Mouse (Mus musculus) cerebellum, adult 2 months (tissue): ENCODE data around the gene Ndufv1. TPM values are rescaled to one million over a fixed set of nuclear protein-coding genes. Genes with fewer than 3 reads are reported as not detected.
A peak's percentile ranks its signal among the peaks of the same experiment; 100 is the strongest.
"Not testable (repeated sequence)": the region's sequence is repeated elsewhere in the genome, so short reads cannot be mapped to it uniquely, and the experiment has no call there.

Experiments used
- DNase-seq, 2 experiments: peaks; one replicate each; pipeline ENCODE4 v3.0.0; 2021
- H3K27ac ChIP-seq: fragments of 200-500 bp; 2 replicates; pipeline ENCODE4 v1.5.1; 2012; ENCODE audit warnings: low read length, control low read depth, inconsistent platforms; ENCODE audit not compliant: insufficient read depth
- H3K27me3 ChIP-seq: fragments of 200-500 bp; 2 replicates; pipeline ENCODE4 v1.6.1; 2012; ENCODE audit warnings: inconsistent platforms, mild to moderate bottlenecking, low read length, moderate library complexity; ENCODE audit not compliant: control insufficient read depth, insufficient read depth
- H3K4me1 ChIP-seq: fragments of 200-500 bp; 2 replicates; pipeline ENCODE4 v1.6.1; 2011; ENCODE audit warnings: low read length; ENCODE audit not compliant: control insufficient read depth, insufficient read depth
- H3K4me3 ChIP-seq: fragments of 200-500 bp; replicated peaks from 2 replicates; pipeline ENCODE3; 2011; ENCODE audit warnings: mild to moderate bottlenecking, low read depth, low read length, control low read depth; ENCODE audit not compliant: insufficient read depth
- CTCF ChIP-seq: fragments of 200-500 bp; IDR thresholded peaks from 2 replicates; pipeline ENCODE4 v1.5.1; 2011; ENCODE audit warnings: low read depth, mild to moderate bottlenecking, control low read depth, low read length, moderate library complexity, borderline replicate concordance; ENCODE audit not compliant: insufficient read depth
- POLR2A ChIP-seq: fragments of 200-500 bp; IDR thresholded peaks from 2 replicates; pipeline ENCODE4 v1.6.1; 2011; ENCODE audit warnings: low read length, control low read depth, borderline replicate concordance; ENCODE audit not compliant: insufficient read depth
- WGBS: fragments of 180-500 bp; shearing (Covaris S2); methylation state at CpG from one replicate; pipeline ENCODE4 v1.1.7; 2018; 5-methylcytosine and 5-hydroxymethylcytosine counted together
- polyA plus RNA-seq: library from polyadenylated mRNA; depleted of rRNA; stranded (reverse); fragments of >200 nt; gene quantifications from 2 replicates; pipeline ENCODE4 v1.2.3, GENCODE M21; 2012

Ndufv1 gene
- polyA plus RNA-seq, 1 experiment, result 331 TPM

DNA sequence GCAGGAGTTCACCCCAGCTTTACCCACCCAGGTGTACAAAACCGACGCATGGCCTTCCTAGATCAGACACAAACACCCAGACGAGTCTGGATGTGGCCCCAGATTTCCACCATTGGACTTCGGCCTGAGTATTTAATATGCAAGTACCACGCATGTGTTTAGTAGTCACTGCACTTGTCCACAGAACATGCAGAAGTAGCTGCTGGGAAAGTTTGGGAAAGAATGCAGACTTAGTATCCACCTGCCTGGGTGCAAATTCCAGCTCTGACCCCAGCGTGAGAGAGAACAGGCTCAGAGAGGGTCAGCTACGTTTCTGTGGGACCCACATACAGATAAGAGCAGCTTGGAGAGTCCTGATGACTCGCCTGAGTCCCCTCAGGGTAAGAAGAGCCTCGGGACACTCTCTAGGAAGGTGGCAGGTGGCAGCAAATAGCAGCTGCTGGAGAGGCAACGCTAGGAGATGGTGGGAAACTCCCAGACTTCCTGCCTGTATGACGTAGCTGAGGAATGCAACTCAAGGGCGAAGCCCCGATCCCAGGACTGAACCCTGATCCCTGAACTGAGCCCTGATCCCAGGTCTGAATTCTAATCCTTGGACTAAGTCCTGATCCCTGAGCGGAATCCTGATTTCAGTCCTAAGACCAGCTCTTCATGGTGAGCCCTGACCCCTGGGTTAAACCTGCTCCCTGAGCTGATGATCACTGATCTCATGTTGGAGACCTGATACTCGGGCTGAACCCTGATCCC lies 43.5 kb upstream of the Ndufv1 start:
- 63% methylated on average over 15 of the region's 15 CpGs for WGBS
- no peak for DNase-seq
- TF ChIP-seq CTCF, result no peak
- no peak for TF ChIP-seq POLR2A
- no peaks in the 10 kb centered on the region for H3K27me3 ChIP-seq
- H3K27ac ChIP-seq, result peak overlapping the region; percentile 88
- no peak overlapping the region for H3K4me3 ChIP-seq
- peaks cover 20% of the 10 kb centered on the region for H3K4me1 ChIP-seq

- H3K4me1 ChIP-seq, result peaks cover 20% of the 10 kb centered on the region
- H3K27me3 ChIP-seq, result no peaks in the 10 kb centered on the region
- no peak overlapping the region for H3K4me3 ChIP-seq
- DNase-seq, result peak; percentile 77 to 83
- H3K27ac ChIP-seq, result peak overlapping the region; percentile 88
- TF ChIP-seq POLR2A (no peak), CTCF (no peak)
- WGBS, result 21% methylated on average over 8 of the region's 8 CpGs
Observed at GRCm38 (mm10) chr19:4055216-4055946, 42.8 kb upstream of the Ndufv1 start.

DNA sequence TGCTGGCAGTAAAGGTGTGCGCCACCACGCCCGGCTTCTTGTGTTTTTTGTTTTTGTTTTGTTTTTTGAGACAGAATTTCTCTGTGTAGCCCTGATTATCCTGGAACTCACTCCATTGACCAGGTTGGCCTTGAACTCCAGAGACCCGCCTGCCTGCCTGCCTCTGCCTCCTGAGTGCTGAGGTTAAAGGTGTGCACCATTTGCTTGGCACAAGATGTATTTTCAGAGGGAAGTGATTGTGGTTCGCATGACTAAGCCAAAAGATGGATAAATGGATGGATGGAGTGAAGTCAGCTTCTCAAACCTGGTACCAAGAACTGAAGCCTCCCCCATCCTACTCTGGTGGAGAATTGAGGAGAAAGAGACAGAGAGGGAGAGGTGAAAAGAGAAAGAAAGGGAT lies 42.0 kb upstream of the Ndufv1 start:
- Histone ChIP-seq H3K4me1 (peaks cover 20% of the 10 kb centered on the region), H3K27me3 (no peaks in the 10 kb centered on the region), H3K27ac (peak overlapping the region; percentile 88; the same call in 1 of the 2 replicates), H3K4me3 (no peak overlapping the region)
- WGBS, result 86% methylated on average over 5 of the region's 5 CpGs
- no peak for DNase-seq
- TF ChIP-seq POLR2A, result no peak
- no peak for TF ChIP-seq CTCF

- DNase-seq, result no peak
- peaks cover 24% of the 10 kb centered on the region for H3K4me1 ChIP-seq
- no peak overlapping the region for H3K27ac ChIP-seq
- TF ChIP-seq CTCF (no peak), POLR2A (no peak)
- WGBS, result 77% methylated on average over 5 of the region's 5 CpGs
- H3K27me3 ChIP-seq, result no peaks in the 10 kb centered on the region
- H3K4me3 ChIP-seq, result no peak overlapping the region
Observed at GRCm38 (mm10) chr19:4052516-4053030, 40.0 kb upstream of the Ndufv1 start.

DNA sequence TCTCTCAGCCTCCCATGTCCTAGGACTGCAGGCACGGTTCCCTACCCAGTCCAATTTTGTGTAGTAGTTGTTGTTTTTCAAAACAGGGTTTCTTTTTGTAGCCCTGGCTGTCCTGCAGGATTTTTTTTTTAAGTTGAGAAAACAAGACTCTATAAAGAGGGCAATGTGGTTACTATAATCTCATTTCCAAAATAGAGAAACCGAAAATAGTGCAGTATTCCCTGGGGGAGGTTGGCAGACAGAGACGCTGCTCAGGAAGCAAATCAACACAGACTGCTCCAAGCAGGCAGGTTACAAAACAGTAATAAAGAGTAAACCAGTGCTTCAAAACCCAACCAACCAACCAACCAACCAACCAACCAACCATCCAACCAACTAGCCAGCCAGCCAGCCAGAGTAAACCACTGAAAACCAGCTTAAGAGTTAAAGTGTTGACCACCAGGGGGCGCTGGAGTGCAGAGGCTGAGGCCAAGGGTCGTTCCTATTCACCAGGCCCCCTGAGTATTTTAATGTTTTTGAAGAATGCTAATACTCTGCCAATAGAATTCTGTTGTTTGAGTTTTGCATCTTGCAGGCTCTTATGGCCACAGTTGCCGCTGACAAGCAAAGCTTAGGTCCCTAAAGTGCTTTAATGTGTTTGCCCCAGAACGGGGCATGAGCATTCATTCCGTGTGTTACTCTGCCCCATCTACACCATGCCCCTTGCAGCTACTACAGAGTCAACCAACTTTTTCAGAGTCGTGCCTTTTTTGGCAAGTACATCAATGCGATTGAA lies 39.3 kb upstream of the Ndufv1 start:
- 44% methylated on average over 10 of the region's 10 CpGs for WGBS
- no peak overlapping the region for H3K4me3 ChIP-seq
- H3K27me3 ChIP-seq, result no peaks in the 10 kb centered on the region
- H3K27ac ChIP-seq, result no peak overlapping the region
- peaks cover 24% of the 10 kb centered on the region for H3K4me1 ChIP-seq
- peak; percentile 46 to 69 for DNase-seq
- TF ChIP-seq POLR2A, result no peak
- peak; percentile 73 for TF ChIP-seq CTCF

- 96% methylated on average over 5 of the region's 5 CpGs for WGBS
- H3K4me1 ChIP-seq, result peaks cover 23% of the 10 kb centered on the region
- H3K27me3 ChIP-seq, result no peaks in the 10 kb centered on the region
- no peak overlapping the region for H3K4me3 ChIP-seq
- no peak for DNase-seq
- TF ChIP-seq CTCF (no peak), POLR2A (no peak)
- H3K27ac ChIP-seq, result no peak overlapping the region
Observed at GRCm38 (mm10) chr19:4051016-4051415, 38.4 kb upstream of the Ndufv1 start.

- H3K27ac ChIP-seq, H3K27me3 ChIP-seq, DNase-seq, H3K4me3 ChIP-seq: not testable (repeated sequence)
- 82% methylated on average over 5 of the region's 5 CpGs for WGBS
- peaks cover 11% of the 10 kb centered on the region for H3K4me1 ChIP-seq
Observed at GRCm38 (mm10) chr19:4049069-4049468, 36.5 kb upstream of the Ndufv1 start.

GRCm38 (mm10) chr19:4047859-4048258 lies 35.3 kb upstream of the Ndufv1 start:
- H3K27me3 ChIP-seq, result no peaks in the 10 kb centered on the region
- TF ChIP-seq CTCF, result peak; percentile 80
- no peak for TF ChIP-seq POLR2A
- no peak overlapping the region for H3K27ac ChIP-seq
- WGBS, result 15% methylated on average over 4 of the region's 4 CpGs
- no peak overlapping the region for H3K4me3 ChIP-seq
- DNase-seq, result peak; percentile 79 to 82
- peaks cover 7% of the 10 kb centered on the region for H3K4me1 ChIP-seq
